Mouse (Mus musculus) myocyte (in vitro differentiated cells): ENCODE measurements at regions not wholly inside any gene's neighbourhood (a gene's known extent, or its start where the extent isn't known, plus 50 kb on each side); places are given as distances from the start of the nearest gene placed in this dataset.

Experiments used
- E2F4 ChIP-seq: IDR thresholded peaks from one replicate; pipeline ENCODE4 v1.6.1; 2011; ENCODE audit warnings: mild to moderate bottlenecking, control low read depth, moderate library complexity; ENCODE audit not compliant: insufficient read depth
- MAX ChIP-seq: IDR thresholded peaks from one replicate; pipeline ENCODE4 v1.6.1; 2011; ENCODE audit warnings: low read depth, mild to moderate bottlenecking, control low read depth
- MYOG ChIP-seq, 3 experiments: IDR thresholded peaks; one replicate each; pipeline ENCODE4 v1.6.1; 2011; ENCODE audit warnings: control low read depth in 2 of 3, low read depth in 2 of 3, mild to moderate bottlenecking in 2 of 3; ENCODE audit not compliant: insufficient read length in 2 of 3, control insufficient read depth in 1 of 3, insufficient read depth in 1 of 3
- POLR2A ChIP-seq: IDR thresholded peaks from one replicate; pipeline ENCODE4 v1.6.1; 2011; ENCODE audit warnings: low read depth, mild to moderate bottlenecking, control low read depth, moderate library complexity; ENCODE audit not compliant: insufficient read length
- USF1 ChIP-seq: IDR thresholded peaks from one replicate; pipeline ENCODE4 v1.6.1; 2011; ENCODE audit warnings: low read depth, mild to moderate bottlenecking, control low read depth, moderate library complexity

GRCm38 (mm10) chr17:49196046-49196684 is 232.0 kb upstream of the Mocs1 start:
- TF ChIP-seq E2F4 (no peak), POLR2A (no peak), MAX (no peak), MYOG (IDR thresholded peaks at IDR 0.05; ENCODE audit: control insufficient read depth in 1 of 3, insufficient read depth in 1 of 3, insufficient read length in 2 of 3, low read depth in 2 of 3) (no peak), USF1 (no peak)
